Mouse (Mus musculus) embryonic facial prominence, embryonic 11.5 days (tissue): ENCODE measurements around the gene Pde3a. TPM values are rescaled to one million over a fixed set of nuclear protein-coding genes. Genes with fewer than 3 reads are reported as not detected.

Experiments
- ATAC-seq: fragments of 200-750 bp; cut with Nextera tagmentation; replicated peaks from 2 replicates; pipeline ENCODE4 v1.8.0; 2017; ENCODE audit warnings: low read depth; ENCODE audit not compliant: insufficient number of reproducible peaks, low FRiP score, low TSS enrichment
- DNase-seq: peaks from one replicate; pipeline ENCODE4 v3.0.0-alpha.2; 2015; ENCODE audit warnings: low spot score
- H3K27ac ChIP-seq: fragments of 300-500 bp; sonication (generic); replicated peaks from 2 replicates; pipeline ENCODE4 v1.5.1; 2014; ENCODE audit warnings: mild to moderate bottlenecking, low read depth, low read length, control low read depth
- H3K27me3 ChIP-seq: fragments of 300-500 bp; sonication (generic); 2 replicates; pipeline ENCODE4 v1.6.1; 2014; ENCODE audit warnings: mild to moderate bottlenecking, low read length, moderate library complexity, mixed read lengths; ENCODE audit not compliant: control insufficient read depth, insufficient read depth
- H3K36me3 ChIP-seq: fragments of 300-500 bp; sonication (generic); replicated peaks from 2 replicates; pipeline ENCODE4 v1.6.1; 2014; ENCODE audit warnings: low read depth, mild to moderate bottlenecking, low read length, moderate library complexity, mixed read lengths; ENCODE audit not compliant: control insufficient read depth, insufficient read depth
- H3K4me1 ChIP-seq: fragments of 300-500 bp; sonication (generic); 2 replicates; pipeline ENCODE4 v1.6.1; 2014; ENCODE audit warnings: low read length, mixed read lengths; ENCODE audit not compliant: control insufficient read depth, insufficient read depth
- H3K4me2 ChIP-seq: fragments of 300-500 bp; sonication (generic); 2 replicates; pipeline ENCODE4 v1.6.1; 2014; ENCODE audit warnings: low read depth, mild to moderate bottlenecking, control low read depth, low read length, moderate library complexity
- H3K4me3 ChIP-seq: fragments of 300-500 bp; sonication (generic); 2 replicates; pipeline ENCODE4 v1.5.1; 2014; ENCODE audit warnings: low read depth, low read length, control low read depth
- H3K9ac ChIP-seq: fragments of 300-500 bp; sonication (generic); replicated peaks from 2 replicates; pipeline ENCODE4 v1.6.1; 2014; ENCODE audit warnings: mild to moderate bottlenecking, control low read depth, low read length
- H3K9me3 ChIP-seq: fragments of 300-500 bp; sonication (generic); replicated peaks from 2 replicates; pipeline ENCODE4 v1.6.1; 2016; ENCODE audit warnings: mild to moderate bottlenecking, low read length, inconsistent platforms, mixed read lengths; ENCODE audit not compliant: control insufficient read depth
- WGBS: fragments of 180-500 bp; shearing (Covaris S2); extraction: QIAGEN DNeasy Blood & Tissue Kit; methylation state at CpG from one replicate; pipeline ENCODE4 v1.1.7; 2014; 5-methylcytosine and 5-hydroxymethylcytosine counted together
- polyA plus RNA-seq: library from polyadenylated mRNA; unstranded; fragments of >200 nt; fragmentation: Nextera tagmentation; extraction: Ambion mirVana; gene quantifications from 2 replicates; pipeline ENCODE4 v1.2.1, GENCODE M21; 2014

The Pde3a gene
- polyA plus RNA-seq, 1 experiment from 2014 or later, result 2.8 TPM

GRCm38 (mm10) chr6:141381881-141382370 is 132.9 kb downstream of the Pde3a start:
- Histone ChIP-seq H3K27ac (0 out of 2 replicates have a peak overlapping the region, but pooled peaks have one; percentile 24), H3K27me3 (no peaks in the 10 kb centered on the region)

GRCm38 (mm10) chr6:141388104-141388503 is 139.0 kb downstream of the Pde3a start:
- Histone ChIP-seq H3K4me1 (no peaks in the 10 kb centered on the region), H3K9ac (no peak overlapping the region), H3K9me3 (no peaks in the 10 kb centered on the region), H3K36me3 (no peaks in the 10 kb centered on the region), H3K27me3 (no peaks in the 10 kb centered on the region), H3K27ac (no peak overlapping the region), H3K4me3 (no peak overlapping the region), H3K4me2 (no peak overlapping the region)
- DNase-seq (no peak), ATAC-seq (no peak)
- WGBS, result 87% methylated on average over 5 of the region's 5 CpGs

More at GRCm38 (mm10) chr6:141381881-141382370, 132.9 kb downstream of the Pde3a start:
- no peaks in the 10 kb centered on the region for H3K9me3 ChIP-seq
- H3K4me2 ChIP-seq, result no peak overlapping the region
- WGBS, result 76% methylated on average over 4 of the region's 4 CpGs
- no peak overlapping the region for H3K4me3 ChIP-seq
- ATAC-seq (0 out of 2 replicates have a peak, but pooled peaks have one; percentile 24), DNase-seq (no peak)
- H3K9ac ChIP-seq, result no peak overlapping the region
- H3K36me3 ChIP-seq, result no peaks in the 10 kb centered on the region
- H3K4me1 ChIP-seq, result no peaks in the 10 kb centered on the region

DNA sequence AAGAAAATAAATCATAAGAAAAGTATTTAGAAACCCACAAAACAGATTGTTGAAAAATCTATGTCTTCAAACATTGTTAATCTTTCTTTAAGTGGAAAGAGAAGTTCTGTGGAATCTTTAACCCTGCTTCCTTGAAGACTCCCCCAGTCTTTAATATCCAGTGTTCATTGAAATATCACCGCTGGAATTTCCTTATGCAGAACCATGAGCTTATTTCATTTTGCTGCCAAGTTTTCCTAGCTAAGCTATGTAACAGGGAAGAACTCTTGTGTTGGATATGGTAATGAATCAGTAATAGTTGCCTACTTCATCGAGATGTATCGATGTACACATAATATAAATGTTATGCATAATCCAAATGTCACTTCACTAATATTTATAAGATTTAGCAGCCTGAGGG is 146.9 kb downstream of the Pde3a start:
- Histone ChIP-seq H3K9ac (no peak overlapping the region), H3K36me3 (no peaks in the 10 kb centered on the region), H3K4me2 (no peak overlapping the region), H3K4me1 (no peaks in the 10 kb centered on the region), H3K27ac (no peak overlapping the region), H3K4me3 (no peak overlapping the region), H3K27me3 (no peaks in the 10 kb centered on the region), H3K9me3 (no peaks in the 10 kb centered on the region)
- no peak for ATAC-seq
- 89% methylated on average over 3 of the region's 3 CpGs for WGBS
- DNase-seq, result no peak

DNA sequence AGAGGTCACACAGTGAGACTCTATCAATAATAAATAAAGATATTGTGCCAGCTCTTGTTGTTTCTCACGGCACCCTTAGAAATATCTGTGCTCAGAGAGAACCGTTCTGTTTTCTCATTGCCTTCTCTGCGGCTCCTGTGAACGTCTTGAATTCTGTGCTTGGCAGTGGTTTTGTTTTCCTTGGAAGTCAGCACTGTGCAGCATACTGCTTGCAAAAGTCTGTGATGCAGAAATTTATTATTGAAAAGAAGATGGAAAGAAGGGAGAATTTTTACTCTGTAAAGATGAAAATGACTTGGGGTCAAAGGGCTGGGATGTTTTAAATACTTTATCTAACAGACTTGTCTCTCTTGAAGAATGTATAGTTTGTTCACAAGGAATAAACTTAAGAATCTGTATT is 150.3 kb downstream of the Pde3a start:
- ATAC-seq (no peak), DNase-seq (no peak)
- Histone ChIP-seq H3K27me3 (no peaks in the 10 kb centered on the region), H3K4me1 (no peaks in the 10 kb centered on the region), H3K36me3 (no peaks in the 10 kb centered on the region), H3K4me3 (no peak overlapping the region), H3K9me3 (no peaks in the 10 kb centered on the region), H3K27ac (no peak overlapping the region), H3K4me2 (no peak overlapping the region), H3K9ac (no peak overlapping the region)
- WGBS, result 57% methylated on average over 4 of the region's 4 CpGs

GRCm38 (mm10) chr6:141403943-141404342 is 154.9 kb downstream of the Pde3a start:
- H3K4me1 ChIP-seq, result no peaks in the 10 kb centered on the region
- H3K36me3 ChIP-seq, result no peaks in the 10 kb centered on the region
- DNase-seq (no peak), ATAC-seq (no peak)
- H3K4me3 ChIP-seq, result no peak overlapping the region
- no peaks in the 10 kb centered on the region for H3K27me3 ChIP-seq
- no peaks in the 10 kb centered on the region for H3K9me3 ChIP-seq
- 53% methylated on average over 2 of the region's 2 CpGs for WGBS
- no peak overlapping the region for H3K27ac ChIP-seq
- H3K9ac ChIP-seq, result no peak overlapping the region
- H3K4me2 ChIP-seq, result no peak overlapping the region

DNA sequence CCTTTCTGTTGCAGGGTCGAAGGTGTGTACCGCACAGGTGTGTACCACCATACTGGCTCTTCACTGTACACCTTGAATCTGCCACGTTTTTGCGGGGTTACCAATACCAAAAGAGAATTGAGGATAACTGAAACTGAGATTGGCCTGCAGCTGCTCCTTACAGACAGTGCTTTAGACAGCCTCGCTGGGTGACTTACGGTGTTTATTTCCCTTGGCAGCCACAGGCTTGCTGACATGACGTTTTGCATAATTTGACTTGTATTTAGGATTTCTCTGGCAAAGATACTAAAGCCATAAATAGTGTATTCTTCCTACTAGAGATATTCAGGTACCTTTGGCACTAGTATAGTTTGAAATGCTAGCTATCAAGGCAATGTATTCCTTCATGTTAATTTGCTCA is 155.6 kb downstream of the Pde3a start:
- no peak overlapping the region for H3K4me3 ChIP-seq
- WGBS, result 75% methylated on average over 7 of the region's 7 CpGs
- H3K36me3 ChIP-seq, result no peaks in the 10 kb centered on the region
- H3K4me2 ChIP-seq, result no peak overlapping the region
- no peak overlapping the region for H3K9ac ChIP-seq
- no peak for ATAC-seq
- H3K9me3 ChIP-seq, result no peaks in the 10 kb centered on the region
- no peak for DNase-seq
- H3K27me3 ChIP-seq, result no peaks in the 10 kb centered on the region
- no peak overlapping the region for H3K27ac ChIP-seq
- no peaks in the 10 kb centered on the region for H3K4me1 ChIP-seq

DNA sequence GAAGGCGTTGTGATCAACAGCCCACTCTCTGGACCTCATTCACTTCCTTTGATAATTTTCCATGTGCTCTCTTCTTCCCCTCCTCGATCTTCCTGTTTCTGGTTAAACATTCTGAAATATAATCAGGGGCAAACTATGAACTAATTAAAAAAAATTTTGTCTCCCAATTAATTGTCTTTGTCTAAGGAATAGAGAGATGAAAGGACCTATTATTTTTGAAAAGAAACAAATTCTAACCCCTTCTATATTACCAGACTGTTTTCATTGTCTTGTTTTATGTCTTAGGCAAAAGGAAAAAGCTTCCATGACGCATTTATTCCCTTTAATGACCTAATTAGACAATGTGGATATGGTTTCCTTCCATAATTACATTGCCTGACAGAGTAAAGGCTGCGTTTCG is 156.4 kb downstream of the Pde3a start:
- Histone ChIP-seq H3K4me2 (no peak overlapping the region), H3K9ac (no peak overlapping the region), H3K9me3 (no peaks in the 10 kb centered on the region), H3K4me3 (no peak overlapping the region), H3K4me1 (no peaks in the 10 kb centered on the region), H3K27ac (no peak overlapping the region), H3K27me3 (no peaks in the 10 kb centered on the region), H3K36me3 (no peaks in the 10 kb centered on the region)
- DNase-seq, result peak; percentile 35
- ATAC-seq, result no peak
- WGBS, result 38% methylated on average over 5 of the region's 5 CpGs

DNA sequence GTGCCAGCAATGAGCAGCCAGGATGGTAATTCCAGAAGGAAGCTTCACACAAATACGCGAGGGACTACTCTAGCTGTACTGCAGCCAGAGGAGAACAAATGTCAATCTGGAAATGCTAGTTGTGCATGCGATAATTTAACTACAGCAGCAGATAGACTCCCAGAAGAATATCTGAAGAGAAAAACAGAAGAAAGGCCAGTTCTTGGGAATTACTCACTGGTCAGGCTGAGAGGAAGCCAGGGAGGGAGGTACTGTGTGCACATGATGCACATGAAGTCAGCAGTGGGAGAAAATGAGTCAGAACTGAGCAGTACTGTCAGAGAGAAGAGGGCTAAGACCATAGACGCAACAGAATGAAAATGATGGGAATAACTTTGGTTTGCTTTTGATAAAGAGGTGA is 159.7 kb downstream of the Pde3a start:
- Histone ChIP-seq H3K4me1 (no peaks in the 10 kb centered on the region), H3K27me3 (no peaks in the 10 kb centered on the region), H3K4me3 (no peak overlapping the region), H3K9me3 (no peaks in the 10 kb centered on the region), H3K4me2 (no peak overlapping the region), H3K36me3 (no peaks in the 10 kb centered on the region), H3K9ac (no peak overlapping the region), H3K27ac (no peak overlapping the region)
- DNase-seq (no peak), ATAC-seq (no peak)
- 96% methylated on average over 4 of the region's 4 CpGs for WGBS
